ENCODE assay signal across 37 mouse cellular contexts in the genomic region with DNA sequence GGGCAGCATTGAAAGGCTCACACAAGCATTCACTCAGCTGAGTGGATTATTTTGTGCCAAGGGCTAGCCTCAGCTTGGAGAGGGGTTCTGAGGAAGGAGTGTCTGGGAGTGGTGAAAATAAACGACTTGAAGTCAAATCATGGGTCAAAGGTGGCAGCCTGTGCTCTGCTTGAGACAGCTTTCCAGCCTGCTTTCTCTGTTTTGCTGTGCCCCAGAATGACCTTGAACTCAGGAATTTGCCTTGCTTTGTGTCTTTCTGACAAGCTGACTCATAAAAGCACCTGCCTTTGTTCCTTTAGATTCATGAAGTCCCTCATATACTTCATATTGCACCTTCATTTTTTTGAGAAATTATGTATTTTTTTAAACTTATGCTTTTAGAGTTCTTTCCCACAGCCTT. TPM values are rescaled to one million over a fixed set of nuclear protein-coding genes. Genes with fewer than 3 reads are reported as not detected.
"Had no signal": no experiment of that assay in that cellular context is flagged by ENCODE, and none has a peak within 500 bp of the region (broad histone marks: within the 10 kb centered on the region; RNA-seq: fewer than 3 reads in every experiment).

No protein-coding gene starts in this region.

- H3K27me3 ChIP-seq: heart, embryonic 13.5 days; heart, embryonic 15.5 days; hindbrain, embryonic 12.5 days; intestine, embryonic 15.5 days; limb, embryonic 13.5 days; limb, embryonic 15.5 days; liver, embryonic 12.5 days had no signal

- H3K4me2 ChIP-seq: heart, embryonic 11.5 days; heart, embryonic 13.5 days; heart, embryonic 15.5 days; hindbrain, embryonic 12.5 days; hindbrain, embryonic 14.5 days; intestine, embryonic 15.5 days; limb, embryonic 13.5 days; limb, embryonic 15.5 days; liver, embryonic 12.5 days had no signal

- H3K9ac ChIP-seq: heart, embryonic 13.5 days; heart, embryonic 15.5 days; hindbrain, embryonic 12.5 days; hindbrain, embryonic 14.5 days; intestine, embryonic 15.5 days; limb, embryonic 13.5 days; limb, embryonic 15.5 days; liver, embryonic 12.5 days had no signal

- H3K9me3 ChIP-seq: heart, embryonic 13.5 days; heart, embryonic 15.5 days; hindbrain, embryonic 10.5 days; hindbrain, embryonic 12.5 days; intestine, embryonic 15.5 days; limb, embryonic 15.5 days; liver, embryonic 12.5 days had no signal

- H3K4me1 ChIP-seq: heart, embryonic 13.5 days; heart, embryonic 15.5 days; hindbrain, embryonic 10.5 days; hindbrain, embryonic 12.5 days; intestine, embryonic 15.5 days; limb, embryonic 13.5 days; limb, embryonic 15.5 days; liver, embryonic 12.5 days had no signal

- H3K27ac ChIP-seq: gastrocnemius, adult 2 months; heart, adult 2 months; heart, embryonic 13.5 days; heart, embryonic 15.5 days; hindbrain, embryonic 10.5 days; hindbrain, embryonic 12.5 days; hindbrain, embryonic 14.5 days; intestine, embryonic 15.5 days; layer of hippocampus, adult 2 months; left cerebral cortex, adult 2 months; limb, embryonic 13.5 days; limb, embryonic 15.5 days; liver, embryonic 12.5 days had no signal

- H3K4me3 ChIP-seq: gastrocnemius, adult 2 months; heart, adult 2 months; heart, embryonic 13.5 days; heart, embryonic 15.5 days; hindbrain, embryonic 10.5 days; hindbrain, embryonic 12.5 days; intestine, embryonic 15.5 days; layer of hippocampus, adult 2 months; left cerebral cortex, adult 2 months; limb, embryonic 13.5 days; limb, embryonic 15.5 days; liver, embryonic 12.5 days had no signal

- DNase-seq: gastrocnemius, adult 2 months; gastrocnemius, postnatal 10 days; gastrocnemius, postnatal 25 days; heart, adult 2 months; heart, postnatal 4 days; kidney, adult 18-20 months; kidney, adult 8-10 months; kidney, postnatal 10 days; kidney, postnatal 25 days; kidney, postnatal 4 days had no signal

- ATAC-seq: hindbrain, embryonic 16.5 days; inflammation-experienced regulatory T-cells, adult 6 months; intestine, embryonic 15.5 days; intestine, postnatal 0 days; liver, embryonic 12.5 days had no signal

RNA-seq across cellular contexts. Expression of a gene that starts 5.7 kb away (rescaled TPM):
- total RNA-seq: gastrocnemius, adult 2 months; gastrocnemius, postnatal 10 days; gastrocnemius, postnatal 25 days; gastrocnemius, postnatal 4 days; granulocyte monocyte progenitor cell, adult 5-6 weeks; heart, adult 2 months; heart, postnatal 25 days; heart, postnatal 4 days; layer of hippocampus, adult 2 months; layer of hippocampus, postnatal 10 days; layer of hippocampus, postnatal 25 days; left cerebral cortex, adult 2 months; left cerebral cortex, postnatal 14 days; left cerebral cortex, postnatal 36 days; liver, adult 2 months had no signal
- polyA plus RNA-seq: heart, embryonic 11.5 days; heart, embryonic 13.5 days; heart, embryonic 15.5 days; heart, postnatal 0 days; hindbrain, embryonic 10.5 days; hindbrain, embryonic 12.5 days; hindbrain, embryonic 14.5 days; hindbrain, embryonic 16.5 days; inflammation-experienced regulatory T-cells, adult 6 months; intestine, embryonic 15.5 days; intestine, postnatal 0 days; kidney, embryonic 14.5 days; kidney, embryonic 16.5 days; limb, embryonic 11.5 days; limb, embryonic 13.5 days; limb, embryonic 15.5 days; liver, adult 2 months; liver, embryonic 12.5 days had no signal
